Mouse (Mus musculus): ENCODE data around the gene Adgrg3. TPM values are rescaled to one million over a fixed set of nuclear protein-coding genes. Genes with fewer than 3 reads are reported as not detected.

Gene Adgrg3
- polyA plus RNA-seq, 1 experiment from 2014 or later, result 1.3 TPM

GRCm38 (mm10) chr8:94990598-94991453 lies 26.7 kb upstream of the Adgrg3 start:
- 73% methylated on average over 11 of the region's 11 CpGs for WGBS
- no peaks in the 10 kb centered on the region for H3K9me3 ChIP-seq (ENCODE audit: control insufficient read depth, low read length)
- H3K27ac ChIP-seq (replicated peaks; ENCODE audit: low read depth, low read length), result 0 out of 2 replicates have a peak overlapping the region, but pooled peaks have one; percentile 5
- peaks cover 47% of the 10 kb centered on the region for H3K4me1 ChIP-seq (ENCODE audit: control insufficient read depth, insufficient read depth, low read length)
- no peak overlapping the region for H3K4me3 ChIP-seq (replicated peaks; ENCODE audit: low read depth, low read length)
- DNase-seq, result no peak
- H3K36me3 ChIP-seq (ENCODE audit: control insufficient read depth, insufficient read depth, low read length), result no peaks in the 10 kb centered on the region
- H3K4me2 ChIP-seq (ENCODE audit: low read length), result no peak overlapping the region
- no peak for ATAC-seq (ENCODE audit: low FRiP score, low TSS enrichment)
- no peaks in the 10 kb centered on the region for H3K27me3 ChIP-seq (ENCODE audit: control insufficient read depth, insufficient read depth, low read length)
- H3K9ac ChIP-seq (replicated peaks; ENCODE audit: low read length), result no peak overlapping the region

GRCm38 (mm10) chr8:94991454-94991994 lies 26.0 kb upstream of the Adgrg3 start:
- Histone ChIP-seq H3K4me1 (ENCODE audit: control insufficient read depth, insufficient read depth, low read length) (peaks cover 44% of the 10 kb centered on the region), H3K4me2 (ENCODE audit: low read length) (no peak overlapping the region), H3K9ac (replicated peaks; ENCODE audit: low read length) (no peak overlapping the region), H3K36me3 (ENCODE audit: control insufficient read depth, insufficient read depth, low read length) (no peaks in the 10 kb centered on the region), H3K4me3 (replicated peaks; ENCODE audit: low read depth, low read length) (no peak overlapping the region), H3K27me3 (ENCODE audit: control insufficient read depth, insufficient read depth, low read length) (no peaks in the 10 kb centered on the region), H3K9me3 (ENCODE audit: control insufficient read depth, low read length) (no peaks in the 10 kb centered on the region), H3K27ac (replicated peaks; ENCODE audit: low read depth, low read length) (peak overlapping the region; percentile 98)
- DNase-seq (no peak), ATAC-seq (ENCODE audit: low FRiP score, low TSS enrichment) (no peak)
- 83% methylated on average over 9 of the region's 9 CpGs for WGBS

- ATAC-seq (ENCODE audit: low FRiP score, low TSS enrichment), result no peak
- H3K4me3 ChIP-seq (replicated peaks; ENCODE audit: low read depth, low read length), result no peak overlapping the region
Measured at GRCm38 (mm10) chr8:94992010-94992409, 25.5 kb upstream of the Adgrg3 start.

GRCm38 (mm10) chr8:94992534-94992933 lies 25.0 kb upstream of the Adgrg3 start:
- no peaks in the 10 kb centered on the region for H3K36me3 ChIP-seq (ENCODE audit: control insufficient read depth, insufficient read depth, low read length)
- WGBS, result 24% methylated on average over 5 of the region's 5 CpGs
- DNase-seq, result no peak
- no peaks in the 10 kb centered on the region for H3K9me3 ChIP-seq (ENCODE audit: control insufficient read depth, low read length)
- peak overlapping the region; percentile 20; the same call in 1 of the 2 replicates for H3K4me2 ChIP-seq (ENCODE audit: low read length)
- ATAC-seq (ENCODE audit: low FRiP score, low TSS enrichment), result no peak
- peaks cover 46% of the 10 kb centered on the region for H3K4me1 ChIP-seq (ENCODE audit: control insufficient read depth, insufficient read depth, low read length)
- no peaks in the 10 kb centered on the region for H3K27me3 ChIP-seq (ENCODE audit: control insufficient read depth, insufficient read depth, low read length)
- peak overlapping the region; percentile 7; the same call in 1 of the 2 replicates for H3K9ac ChIP-seq (replicated peaks; ENCODE audit: low read length)
- no peak overlapping the region for H3K4me3 ChIP-seq (replicated peaks; ENCODE audit: low read depth, low read length)
- peak overlapping the region; percentile 98 for H3K27ac ChIP-seq (replicated peaks; ENCODE audit: low read depth, low read length)

More at GRCm38 (mm10) chr8:94992010-94992409, 25.5 kb upstream of the Adgrg3 start:
- H3K9ac ChIP-seq (replicated peaks; ENCODE audit: low read length), result no peak overlapping the region; the same call in 1 of the 2 replicates
- 80% methylated on average over 4 of the region's 4 CpGs for whole genome bisulfite sequencing
- H3K27ac ChIP-seq (replicated peaks; ENCODE audit: low read depth, low read length), result peak overlapping the region; percentile 98
- H3K9me3 ChIP-seq (ENCODE audit: control insufficient read depth, low read length), result no peaks in the 10 kb centered on the region
- H3K4me1 ChIP-seq (ENCODE audit: control insufficient read depth, insufficient read depth, low read length), result peaks cover 43% of the 10 kb centered on the region
- DNase-seq, result no peak
- no peaks in the 10 kb centered on the region for H3K27me3 ChIP-seq (ENCODE audit: control insufficient read depth, insufficient read depth, low read length)
- no peak overlapping the region for H3K4me2 ChIP-seq (ENCODE audit: low read length)
- no peaks in the 10 kb centered on the region for H3K36me3 ChIP-seq (ENCODE audit: control insufficient read depth, insufficient read depth, low read length)

DNA sequence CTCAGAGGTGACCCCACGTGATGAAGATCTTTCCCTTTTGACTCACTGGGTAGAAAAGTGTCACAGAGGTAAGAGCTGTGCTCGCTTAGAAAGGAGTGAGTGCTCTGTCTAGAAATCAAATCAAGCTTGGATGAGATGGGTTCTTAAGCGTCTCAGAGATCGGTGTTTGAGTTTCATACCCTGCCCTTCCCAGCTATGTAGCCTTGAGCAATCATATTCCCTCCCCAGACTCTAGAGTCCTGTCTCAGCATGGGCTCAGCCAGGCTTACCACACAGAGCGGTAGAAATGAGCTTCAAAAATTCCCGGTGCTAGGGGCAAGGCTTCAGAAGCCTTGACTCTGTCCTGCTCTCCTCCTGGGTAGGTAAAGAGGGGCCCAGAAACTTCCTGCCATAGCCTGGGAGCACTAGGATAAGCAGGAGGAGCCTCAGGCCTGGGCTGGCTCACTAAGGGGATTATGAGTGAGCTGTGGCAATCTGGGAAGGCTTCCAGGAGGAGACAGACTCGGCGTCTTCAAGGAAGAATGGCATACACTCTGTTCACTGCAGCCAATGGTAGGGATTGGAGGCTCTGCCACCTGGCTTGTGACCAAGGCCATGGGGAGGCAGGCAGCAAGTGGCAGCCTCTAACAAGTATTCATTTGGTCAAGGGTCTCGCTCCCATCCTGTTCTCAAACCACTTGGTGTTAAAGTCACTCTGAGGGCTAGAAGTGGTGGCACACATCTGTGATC lies 24.3 kb upstream of the Adgrg3 start:
- ATAC-seq (ENCODE audit: low FRiP score, low TSS enrichment), result no peak
- H3K4me3 ChIP-seq (replicated peaks; ENCODE audit: low read depth, low read length), result no peak overlapping the region
- 40% methylated on average over 9 of the region's 9 CpGs for WGBS
- peak overlapping the region; percentile 98 for H3K27ac ChIP-seq (replicated peaks; ENCODE audit: low read depth, low read length)
- DNase-seq, result no peak
- peaks cover 52% of the 10 kb centered on the region for H3K4me1 ChIP-seq (ENCODE audit: control insufficient read depth, insufficient read depth, low read length)
- peak overlapping the region; percentile 96 for H3K4me2 ChIP-seq (ENCODE audit: low read length)
- 0 out of 2 replicates have a peak overlapping the region, but pooled peaks have one; percentile 26 for H3K9ac ChIP-seq (replicated peaks; ENCODE audit: low read length)
- H3K36me3 ChIP-seq (ENCODE audit: control insufficient read depth, insufficient read depth, low read length), result no peaks in the 10 kb centered on the region
- no peaks in the 10 kb centered on the region for H3K9me3 ChIP-seq (ENCODE audit: control insufficient read depth, low read length)
- H3K27me3 ChIP-seq (ENCODE audit: control insufficient read depth, insufficient read depth, low read length), result no peaks in the 10 kb centered on the region

- Histone ChIP-seq H3K27me3 (ENCODE audit: control insufficient read depth, insufficient read depth, low read length) (no peaks in the 10 kb centered on the region), H3K4me2 (ENCODE audit: low read length) (peak overlapping the region; percentile 96), H3K9me3 (ENCODE audit: control insufficient read depth, low read length) (no peaks in the 10 kb centered on the region), H3K9ac (replicated peaks; ENCODE audit: low read length) (peak overlapping the region; percentile 90), H3K4me3 (replicated peaks; ENCODE audit: low read depth, low read length) (peak overlapping the region; percentile 63), H3K36me3 (ENCODE audit: control insufficient read depth, insufficient read depth, low read length) (no peaks in the 10 kb centered on the region), H3K27ac (replicated peaks; ENCODE audit: low read depth, low read length) (peak overlapping the region; percentile 98), H3K4me1 (ENCODE audit: control insufficient read depth, insufficient read depth, low read length) (peaks cover 61% of the 10 kb centered on the region)
- 3% methylated on average over 14 of the region's 14 CpGs for WGBS
- DNase-seq (peak; percentile 97), ATAC-seq (ENCODE audit: low FRiP score, low TSS enrichment) (peak; percentile 90)
Measured at GRCm38 (mm10) chr8:94994006-94994405, 23.5 kb upstream of the Adgrg3 start.

- Histone ChIP-seq H3K9ac (replicated peaks; ENCODE audit: low read length) (peak overlapping the region; percentile 90), H3K27ac (replicated peaks; ENCODE audit: low read depth, low read length) (peak overlapping the region; percentile 98), H3K27me3 (ENCODE audit: control insufficient read depth, insufficient read depth, low read length) (no peaks in the 10 kb centered on the region), H3K36me3 (ENCODE audit: control insufficient read depth, insufficient read depth, low read length) (no peaks in the 10 kb centered on the region), H3K4me1 (ENCODE audit: control insufficient read depth, insufficient read depth, low read length) (peaks cover 66% of the 10 kb centered on the region), H3K4me2 (ENCODE audit: low read length) (peak overlapping the region; percentile 96), H3K9me3 (ENCODE audit: control insufficient read depth, low read length) (no peaks in the 10 kb centered on the region), H3K4me3 (replicated peaks; ENCODE audit: low read depth, low read length) (peak overlapping the region; percentile 63)
- 0% methylated on average over 1 of the region's 1 CpGs for WGBS
- DNase-seq, result no peak
- peak; percentile 25; the same call in 1 of the 2 replicates for ATAC-seq (ENCODE audit: low FRiP score, low TSS enrichment)
Measured at GRCm38 (mm10) chr8:94994510-94994909, 23.0 kb upstream of the Adgrg3 start.

DNA sequence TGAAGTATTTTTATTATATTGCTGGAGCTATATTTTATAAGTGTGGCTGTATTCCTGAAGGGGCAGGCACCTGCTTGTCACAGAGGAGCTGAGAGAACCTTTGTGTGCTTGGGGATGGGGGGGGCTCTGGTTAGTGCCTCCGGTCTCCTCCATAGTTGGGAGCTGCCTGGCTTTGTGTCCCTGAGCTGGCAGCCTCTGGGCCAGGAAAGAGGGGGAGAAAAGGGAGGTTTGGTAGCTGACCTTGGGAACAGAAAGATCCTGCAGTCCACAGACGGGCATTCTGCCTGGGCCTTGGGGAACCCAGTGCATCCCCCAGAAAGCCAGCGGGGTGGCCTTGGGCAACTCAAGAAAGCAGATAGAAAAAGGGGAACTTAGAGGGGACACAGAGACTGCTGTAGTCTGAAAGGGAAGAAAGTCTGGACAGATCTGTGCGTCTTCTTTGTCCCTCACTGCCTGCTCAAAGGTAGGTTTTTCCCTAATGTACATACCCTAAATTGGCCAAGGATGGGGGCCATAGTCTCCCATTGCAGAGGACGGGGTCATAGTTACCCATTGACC lies 22.1 kb upstream of the Adgrg3 start:
- no peak for ATAC-seq (ENCODE audit: low FRiP score, low TSS enrichment)
- peak overlapping the region; percentile 96 for H3K4me2 ChIP-seq (ENCODE audit: low read length)
- DNase-seq, result peak; percentile 69
- 19% methylated on average over 5 of the region's 5 CpGs for WGBS
- peak overlapping the region; percentile 90 for H3K9ac ChIP-seq (replicated peaks; ENCODE audit: low read length)
- peak overlapping the region; percentile 98 for H3K27ac ChIP-seq (replicated peaks; ENCODE audit: low read depth, low read length)
- H3K27me3 ChIP-seq (ENCODE audit: control insufficient read depth, insufficient read depth, low read length), result no peaks in the 10 kb centered on the region
- peaks cover 73% of the 10 kb centered on the region for H3K4me1 ChIP-seq (ENCODE audit: control insufficient read depth, insufficient read depth, low read length)
- H3K9me3 ChIP-seq (ENCODE audit: control insufficient read depth, low read length), result no peaks in the 10 kb centered on the region
- no peaks in the 10 kb centered on the region for H3K36me3 ChIP-seq (ENCODE audit: control insufficient read depth, insufficient read depth, low read length)
- H3K4me3 ChIP-seq (replicated peaks; ENCODE audit: low read depth, low read length), result peak overlapping the region; percentile 63
